Mouse (Mus musculus) heart, adult 8-10 months (tissue): ENCODE results near the gene C1qtnf12. TPM values are rescaled to one million over a fixed set of nuclear protein-coding genes. Genes with fewer than 3 reads are reported as not detected.

Experiments
- DNase-seq: peaks from one replicate; pipeline ENCODE4 v3.0.0; 2022; ENCODE audit warnings: low spot score
- total RNA-seq, 4 experiments: library from RNA; stranded (reverse); gene quantifications; 2 replicates each; pipeline ENCODE4 v1.2.4; 2022

Gene C1qtnf12
- total RNA-seq = 10 to 100 TPM; 17.5 to 20.9 (median 18.4) TPM

- DNase-seq = peak; percentile 12
Observed at GRCm38 (mm10) chr4:155962167-155962971, at the start of gene C1qtnf12. TSS of gene C1qtnf12 (plus strand) at chr4:155962318.

DNA sequence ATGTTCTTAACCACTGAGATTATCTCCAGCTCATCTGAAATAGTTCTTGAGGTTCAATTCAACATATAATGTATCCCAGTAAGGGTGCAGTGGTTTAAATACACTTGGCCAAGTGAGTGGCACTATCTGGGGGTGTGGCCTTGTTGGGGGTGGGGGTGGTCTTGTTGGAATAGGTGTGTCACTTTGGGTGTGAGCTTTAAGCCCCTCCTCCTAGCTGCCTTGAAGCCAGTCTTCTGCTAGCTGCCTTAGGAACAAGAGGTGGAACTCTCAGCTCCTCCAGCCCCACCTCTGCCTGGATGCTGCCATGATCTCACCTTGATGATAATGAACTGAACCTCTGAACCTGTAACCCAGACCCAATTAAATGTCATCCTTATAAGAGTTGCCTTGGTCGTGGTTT is 30.1 kb upstream of the C1qtnf12 start:
- DNase-seq = no peak

DNA sequence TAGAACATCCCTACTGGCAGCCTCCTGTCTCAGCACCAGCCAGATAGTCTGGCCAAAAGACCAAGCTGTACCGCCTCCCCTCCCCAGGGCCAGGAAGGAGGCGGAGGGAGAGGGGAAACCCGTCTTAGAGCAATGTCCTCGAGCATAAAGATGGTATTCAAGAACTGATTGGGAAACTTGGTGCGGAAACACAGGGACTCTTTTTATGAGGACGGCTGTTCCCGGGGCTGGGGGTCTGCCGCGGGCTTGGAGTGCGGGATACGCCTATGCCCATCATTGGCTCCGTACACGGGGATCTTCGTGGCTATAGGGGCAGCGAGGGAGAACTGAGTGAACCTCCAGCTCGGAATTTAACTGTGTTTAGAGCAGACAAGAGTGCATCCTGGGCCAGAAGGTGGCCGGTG is 19.1 kb upstream of the C1qtnf12 start:
- peak; percentile 42 for DNase-seq

GRCm38 (mm10) chr4:155943534-155944249 is 18.4 kb upstream of the C1qtnf12 start, which contains the start of gene Ube2j2:
TSS of gene Ube2j2 (plus strand) at chr4:155943831.
- peak; percentile 98 for DNase-seq

GRCm38 (mm10) chr4:155944271-155944670 is 17.8 kb upstream of the C1qtnf12 start:
- DNase-seq = no peak

- DNase-seq = no peak
Observed at GRCm38 (mm10) chr4:155947094-155947493, 15.0 kb upstream of the C1qtnf12 start.

- DNase-seq = no peak
Observed at GRCm38 (mm10) chr4:155955491-155955890, 6.6 kb upstream of the C1qtnf12 start.

- DNase-seq = peak; percentile 65
Observed at GRCm38 (mm10) chr4:155959275-155959674, 2.8 kb upstream of the C1qtnf12 start.

DNA sequence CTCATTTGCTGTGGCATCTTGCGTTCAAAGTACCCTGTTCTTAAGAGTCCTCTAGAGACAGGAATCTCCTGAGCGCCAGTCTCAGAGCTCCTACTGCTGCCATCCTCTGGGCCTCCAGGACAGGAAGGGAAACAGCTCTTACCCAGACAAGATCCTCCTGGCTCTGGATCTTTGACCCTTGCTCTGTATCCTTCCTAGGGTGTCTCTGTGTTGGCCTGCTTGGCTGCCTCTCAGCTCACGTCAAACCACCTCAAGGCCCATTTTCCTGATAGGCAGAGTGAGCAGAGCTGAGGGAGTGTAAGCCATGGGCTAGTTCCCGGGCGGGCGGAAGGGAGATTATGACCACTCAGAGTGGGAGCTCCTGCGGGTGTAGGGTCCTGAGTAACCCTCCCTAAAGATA is 988 bp downstream of the C1qtnf12 start:
- no peak for DNase-seq

DNA sequence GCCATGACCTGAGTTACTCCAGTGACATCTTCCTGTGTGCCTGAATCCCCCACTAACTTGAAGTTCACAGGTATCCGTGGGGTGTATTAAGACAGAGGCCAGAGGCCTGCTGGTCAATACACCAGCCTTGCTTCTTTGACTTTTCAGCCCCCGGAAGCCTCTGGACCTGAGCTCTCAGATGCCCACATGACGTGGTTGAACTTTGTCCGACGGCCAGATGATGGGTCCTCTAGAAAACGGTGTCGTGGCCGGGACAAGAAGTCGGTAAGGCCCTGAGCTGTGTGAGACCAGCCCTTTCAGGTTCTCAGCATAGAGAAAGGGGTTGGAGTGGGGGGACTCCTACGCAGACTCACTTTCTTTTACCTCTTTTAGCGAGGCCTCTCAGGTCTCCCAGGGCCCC is 2.3 kb downstream of the C1qtnf12 start:
- DNase-seq = no peak

- DNase-seq = no peak
Observed at GRCm38 (mm10) chr4:155969043-155969653, 7.0 kb downstream of the C1qtnf12 start.

GRCm38 (mm10) chr4:155970286-155970685 is 8.2 kb downstream of the C1qtnf12 start:
- no peak for DNase-seq

DNA sequence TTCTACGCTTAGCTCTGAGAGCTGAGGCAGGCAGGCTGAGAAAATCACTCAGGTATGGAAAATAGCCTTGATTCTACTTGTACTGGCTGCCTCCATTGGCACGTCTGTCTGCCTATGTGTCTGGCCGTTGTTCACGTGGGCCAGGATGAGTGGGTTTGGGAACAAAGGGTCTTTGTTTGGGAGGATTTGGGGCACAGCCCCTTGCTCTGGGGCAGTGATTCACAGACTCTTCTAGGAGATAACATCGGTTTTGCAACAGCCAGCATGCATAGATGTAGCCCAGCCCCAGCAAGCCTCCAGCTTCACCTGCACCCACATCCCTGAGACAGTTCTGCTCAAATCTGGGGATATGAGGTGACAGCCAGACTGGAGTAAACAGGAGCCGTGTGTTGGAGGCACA is 10.5 kb downstream of the C1qtnf12 start:
- no peak for DNase-seq

DNA sequence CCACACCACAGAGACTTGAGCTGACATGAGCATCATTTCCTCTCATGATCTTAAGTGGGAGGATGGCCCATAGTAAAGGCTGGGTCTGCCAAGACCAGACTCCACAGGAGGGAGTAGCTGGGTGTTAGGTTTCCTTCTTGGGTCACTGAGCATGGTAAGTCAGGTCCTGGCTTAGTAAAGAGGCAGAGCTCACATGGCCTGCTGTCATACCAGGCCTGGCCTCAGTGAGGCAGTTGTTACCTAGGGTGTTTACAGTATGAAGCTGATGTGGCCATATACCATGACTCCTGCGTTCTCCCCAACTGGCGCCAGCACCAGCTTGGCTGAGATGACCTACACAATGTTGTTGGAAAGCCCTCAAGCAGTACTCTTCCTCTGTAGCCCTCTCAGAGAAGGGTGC is 11.1 kb downstream of the C1qtnf12 start:
- DNase-seq = no peak

- DNase-seq = no peak
Observed at GRCm38 (mm10) chr4:155981436-155982082, 19.4 kb downstream of the C1qtnf12 start.

DNA sequence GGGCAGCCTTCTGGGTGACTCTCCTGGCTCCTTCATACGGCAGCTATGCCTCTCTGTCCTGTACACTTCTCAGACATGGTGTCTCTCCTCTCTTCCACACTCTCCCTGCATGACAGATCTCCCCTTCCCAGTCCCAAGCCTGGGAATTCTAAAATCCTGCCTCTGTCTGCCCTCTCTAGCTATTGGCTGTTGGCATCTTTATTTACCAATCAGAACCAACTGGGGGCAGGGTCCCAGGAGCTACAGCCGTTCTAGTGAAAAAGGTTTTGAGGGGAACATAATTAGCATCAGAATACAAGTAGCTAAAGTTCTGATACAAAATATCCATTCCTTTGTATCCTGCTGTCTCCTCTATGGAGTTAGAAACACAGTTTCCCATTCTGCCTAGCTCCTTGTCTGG is 21.7 kb downstream of the C1qtnf12 start:
- no peak for DNase-seq

GRCm38 (mm10) chr4:155991211-155991907 is 29.2 kb downstream of the C1qtnf12 start:
- no peak for DNase-seq

- DNase-seq = peak; percentile 20
Observed at GRCm38 (mm10) chr4:155991908-155992230, 29.8 kb downstream of the C1qtnf12 start.

DNA sequence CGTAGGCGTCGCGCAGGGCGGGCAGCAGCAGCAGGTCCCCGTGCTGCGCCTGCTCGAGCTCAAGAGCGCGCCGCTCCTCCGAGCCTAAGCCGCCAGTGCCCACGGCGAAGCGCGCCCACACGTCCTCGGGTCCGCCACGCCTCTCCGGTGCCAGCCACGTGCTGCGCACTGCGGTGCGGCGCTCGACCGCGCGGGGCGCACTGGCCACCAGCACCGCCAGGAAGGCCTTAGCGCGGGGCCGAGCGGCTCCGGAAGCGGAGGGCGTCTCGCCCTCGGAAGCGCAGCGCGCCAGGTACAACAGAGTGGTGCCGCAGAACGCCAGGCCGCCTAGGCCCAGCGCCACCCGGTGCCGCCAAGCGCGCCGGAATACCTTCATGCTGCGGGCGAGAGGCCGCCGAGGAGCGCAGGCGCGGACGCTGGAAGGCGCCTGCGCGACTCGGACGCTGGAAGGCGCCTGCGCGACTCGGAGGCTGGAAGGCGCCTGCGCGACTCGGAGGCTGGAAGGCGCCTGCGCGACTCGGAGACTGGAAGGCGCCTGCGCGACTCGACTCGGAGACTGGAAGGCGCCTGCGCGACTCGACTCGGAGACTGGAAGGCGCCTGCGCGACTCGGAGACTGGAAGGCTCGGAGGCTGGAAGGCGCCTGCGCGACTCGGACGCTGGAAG is 30.3 kb downstream of the C1qtnf12 start, which contains the start of the genes B3galt6 and Sdf4:
Gene B3galt6 (minus strand): TSS at position 409 of the 665 bp plus-strand sequence.
Gene Sdf4 (plus strand): TSS at position 632 of the 665 bp plus-strand sequence.
- DNase-seq = peak; percentile 57

DNA sequence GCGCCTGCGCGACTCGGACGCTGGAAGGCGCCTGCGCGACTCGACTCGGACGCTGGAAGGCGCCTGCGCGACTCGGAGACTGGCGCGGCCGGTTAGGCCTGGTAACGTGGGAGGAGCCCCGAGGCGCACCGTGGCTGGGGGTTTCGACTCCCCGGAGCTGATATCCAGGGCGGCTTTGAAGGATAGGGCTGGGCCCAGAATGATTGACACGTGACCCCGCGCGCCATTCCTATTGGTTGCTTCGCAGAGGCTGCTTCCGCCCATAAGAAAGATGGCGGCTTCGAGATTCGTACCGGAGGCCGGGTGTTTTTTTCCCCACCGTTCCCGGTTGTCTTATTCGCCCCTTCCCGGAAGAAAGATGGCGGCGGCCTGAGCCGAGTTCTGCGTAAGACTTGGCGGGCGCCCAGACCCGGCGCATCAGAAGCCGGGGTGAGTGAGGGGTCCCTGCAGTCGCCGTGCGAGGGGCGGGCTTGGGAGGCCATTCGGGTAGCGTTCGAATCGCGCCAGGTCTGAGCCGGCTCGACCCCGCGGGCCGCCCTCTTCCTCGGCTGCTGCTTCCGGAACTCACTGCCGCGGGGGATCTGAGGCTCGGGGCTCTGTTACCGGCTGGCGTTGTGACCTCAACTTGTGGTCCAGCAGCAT is 30.9 kb downstream of the C1qtnf12 start:
- DNase-seq = peak; percentile 97
